In the genomic region with DNA sequence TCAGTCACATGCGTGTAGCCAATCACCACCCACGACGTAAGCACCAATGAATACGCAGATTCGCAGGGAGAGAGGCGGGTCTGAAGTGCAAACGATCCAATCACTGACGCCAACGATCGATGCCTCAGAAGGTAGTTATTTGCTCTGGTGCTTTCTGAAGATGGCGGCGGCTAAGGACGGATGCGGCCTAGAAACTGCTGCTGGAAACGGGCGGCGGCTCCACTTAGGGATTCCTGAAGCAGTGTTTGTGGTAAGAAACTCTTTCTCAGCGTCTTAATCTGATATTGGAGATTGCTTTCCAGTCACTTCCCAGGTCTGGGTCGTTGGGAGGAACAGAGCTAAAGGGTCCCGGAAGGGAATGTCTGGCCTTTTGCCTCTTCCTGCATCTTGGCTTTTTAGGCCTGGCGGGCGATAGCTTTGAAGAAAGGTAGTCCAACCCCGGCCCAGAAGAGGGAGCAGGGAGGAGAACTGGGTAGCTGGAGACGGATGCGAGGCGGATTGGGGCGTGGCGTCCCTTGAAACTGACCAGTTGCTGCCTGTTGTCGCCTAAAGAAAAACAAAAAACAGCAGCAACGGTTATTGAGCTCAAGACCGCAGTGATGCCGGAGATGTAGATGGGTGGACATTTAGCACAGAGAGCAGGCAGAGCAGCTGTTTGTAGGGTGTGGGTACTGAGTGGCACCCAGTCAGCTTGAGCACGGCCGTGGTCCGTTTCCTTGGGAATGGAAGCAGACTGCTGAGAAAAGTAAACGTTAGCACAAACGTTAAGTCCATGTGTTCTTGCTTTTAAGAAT, we compare ENCODE assay signal across 8 mouse cellular contexts. TPM values are rescaled to one million over a fixed set of nuclear protein-coding genes. Genes with fewer than 3 reads are reported as not detected.
DNase-seq lines count a peak whose midpoint lies in the region; ATAC-seq and TF ChIP-seq lines count a peak whose summit lies in the region.

A gene (plus strand): TSS at position 121 of the 794 bp plus-strand sequence.

- peaks cover 9% of the 10 kb centered on the region for H3K36me3 ChIP-seq in C2C12 (ENCODE audit: control insufficient read depth, insufficient read depth)
- H3K36me3 ChIP-seq in erythroblast, embryonic 14.5 days (ENCODE audit: control insufficient read depth), result peaks cover 10% of the 10 kb centered on the region
- H3K36me3 ChIP-seq in heart, embryonic 11.5 days (ENCODE audit: control insufficient read depth, insufficient read depth, low read length), result no peaks in the 10 kb centered on the region
- H3K36me3 ChIP-seq in kidney, embryonic 16.5 days (ENCODE audit: insufficient read depth, low read length), result no peaks in the 10 kb centered on the region
- H3K36me3 ChIP-seq in liver, adult 2 months (ENCODE audit: control insufficient read depth, insufficient read depth, low read length), result no peaks in the 10 kb centered on the region
- H3K36me3 ChIP-seq in myocyte (ENCODE audit: control insufficient read depth, insufficient read depth), result no peaks in the 10 kb centered on the region
- H3K36me3 ChIP-seq in splenic B cell, adult 2 months (ENCODE audit: control insufficient read depth, insufficient read depth, low read length, poor library complexity, severe bottlenecking), result no peaks in the 10 kb centered on the region

- H3ac ChIP-seq in C2C12 (ENCODE audit: control insufficient read depth, insufficient read length, low read depth), result peak within 1 kb of the TSS; percentile 77
- no peak within 1 kb of the TSS for H3ac ChIP-seq in myocyte (ENCODE audit: control insufficient read depth, insufficient read length)

- peaks cover 34% of the 10 kb centered on the region for H3K79me3 ChIP-seq in C2C12 (ENCODE audit: low read depth)

- peak; percentile 98 for DNase-seq in brain, embryonic 14.5 days (ENCODE audit: low read depth)
- DNase-seq in liver, adult 2 months (ENCODE audit: extremely low read depth, low read depth, low spot score), result peak; percentile 90
- DNase-seq in splenic B cell, adult 2 months (ENCODE audit: low read depth, low spot score), result peak; percentile 93

- H3K4me2 ChIP-seq in heart, embryonic 11.5 days, result peak within 1 kb of the TSS; percentile 50
- peak within 1 kb of the TSS; percentile 45 for H3K4me2 ChIP-seq in kidney, embryonic 16.5 days (replicated peaks; ENCODE audit: low read depth, low read length)
- peak within 1 kb of the TSS; percentile 59 for H3K4me2 ChIP-seq in myocyte (ENCODE audit: low read depth)

- WGBS in heart, embryonic 11.5 days (ENCODE audit: insufficient replicate concordance), result 13% methylated on average over 37 of the region's 37 CpGs
- 20% methylated on average over 37 of the region's 37 CpGs for WGBS in kidney, embryonic 16.5 days
- WGBS in liver, adult 2 months, result under 1% methylated on average over 37 of the region's 37 CpGs

- peak; percentile 97 for ATAC-seq in heart, embryonic 11.5 days (replicated peaks; ENCODE audit: insufficient number of reproducible peaks, low FRiP score, low TSS enrichment)
- peak; percentile 99 for ATAC-seq in kidney, embryonic 16.5 days (ENCODE audit: low FRiP score, low TSS enrichment)

- peak; percentile 48; the same call in 1 of the 2 replicates for TF ChIP-seq POLR2A in brain, embryonic 14.5 days (IDR thresholded peaks at IDR 0.05; ENCODE audit: borderline replicate concordance, extremely low read depth, insufficient read depth, insufficient read length, poor library complexity, severe bottlenecking)
- TF ChIP-seq POLR2A in liver, adult 2 months (IDR thresholded peaks at IDR 0.05; ENCODE audit: extremely low read depth, insufficient read depth, low read length), result 0 out of 2 replicates have a peak, but pooled peaks have one; percentile 23
- TF ChIP-seq POLR2A in myocyte (IDR thresholded peaks at IDR 0.05; ENCODE audit: insufficient read length, low read depth), result peak; percentile 62

- peak within 1 kb of the TSS; percentile 38 for H3K4me3 ChIP-seq in C2C12 (ENCODE audit: insufficient read depth, poor library complexity, severe bottlenecking)
- peak within 1 kb of the TSS; percentile 84 for H3K4me3 ChIP-seq in erythroblast, embryonic 14.5 days (replicated peaks)
- H3K4me3 ChIP-seq in heart, embryonic 11.5 days (ENCODE audit: low read depth, low read length), result peak within 1 kb of the TSS; percentile 60
- H3K4me3 ChIP-seq in kidney, embryonic 16.5 days (ENCODE audit: low read length), result peak within 1 kb of the TSS; percentile 67
- peak within 1 kb of the TSS; percentile 75 for H3K4me3 ChIP-seq in liver, adult 2 months (ENCODE audit: insufficient read depth, low read depth, low read length)
- H3K4me3 ChIP-seq in myocyte, result peak within 1 kb of the TSS; percentile 53

- peak within 1 kb of the TSS; percentile 87 for H3K27ac ChIP-seq in heart, embryonic 11.5 days (ENCODE audit: low read depth, low read length)
- peak within 1 kb of the TSS; percentile 91 for H3K27ac ChIP-seq in kidney, embryonic 16.5 days (ENCODE audit: low read length)
- H3K27ac ChIP-seq in liver, adult 2 months (replicated peaks; ENCODE audit: insufficient read depth, low read depth, low read length), result peak within 1 kb of the TSS; percentile 47

- TF ChIP-seq CTCF in C2C12 (IDR thresholded peaks at IDR 0.05; ENCODE audit: control insufficient read depth, insufficient read depth, insufficient read length), result no peak
- TF ChIP-seq CTCF in brain, embryonic 14.5 days (IDR thresholded peaks at IDR 0.05; ENCODE audit: borderline replicate concordance, extremely low read depth, insufficient read depth, insufficient read length), result no peak
- no peak for TF ChIP-seq CTCF in liver, adult 2 months (IDR thresholded peaks at IDR 0.05; ENCODE audit: low read depth, low read length)

- H3K27me3 ChIP-seq in C2C12 (ENCODE audit: control insufficient read depth, insufficient read depth, insufficient read length), result no peaks in the 10 kb centered on the region
- peaks cover 12% of the 10 kb centered on the region for H3K27me3 ChIP-seq in erythroblast, embryonic 14.5 days (ENCODE audit: control insufficient read depth)
- H3K27me3 ChIP-seq in heart, embryonic 11.5 days (ENCODE audit: control insufficient read depth, insufficient read depth, low read length), result no peaks in the 10 kb centered on the region
- no peaks in the 10 kb centered on the region for H3K27me3 ChIP-seq in kidney, embryonic 16.5 days (ENCODE audit: insufficient read depth, low read length)
- H3K27me3 ChIP-seq in liver, adult 2 months (ENCODE audit: control insufficient read depth, insufficient read depth, low read length), result no peaks in the 10 kb centered on the region
- no peaks in the 10 kb centered on the region for H3K27me3 ChIP-seq in myocyte (ENCODE audit: control insufficient read depth, insufficient read depth, insufficient read length)
- no peaks in the 10 kb centered on the region for H3K27me3 ChIP-seq in splenic B cell, adult 2 months (ENCODE audit: control insufficient read depth, insufficient read depth, low read length, poor library complexity, severe bottlenecking)

- peaks cover 48% of the 10 kb centered on the region for H3K79me2 ChIP-seq in C2C12 (ENCODE audit: control insufficient read depth, insufficient read depth)
- no peaks in the 10 kb centered on the region for H3K79me2 ChIP-seq in liver, adult 2 months (ENCODE audit: control insufficient read depth, insufficient read depth, low read length)
- peaks cover 44% of the 10 kb centered on the region for H3K79me2 ChIP-seq in myocyte (ENCODE audit: control insufficient read depth, insufficient read depth)

- peak within 1 kb of the TSS; percentile 77 for H3K9ac ChIP-seq in heart, embryonic 11.5 days (ENCODE audit: low read depth, low read length)
- H3K9ac ChIP-seq in kidney, embryonic 16.5 days (replicated peaks; ENCODE audit: low read length), result peak within 1 kb of the TSS; percentile 72
- peak within 1 kb of the TSS; percentile 19 for H3K9ac ChIP-seq in liver, adult 2 months (ENCODE audit: low read depth, low read length)

- no peaks in the 10 kb centered on the region for H3K9me3 ChIP-seq in erythroblast, embryonic 14.5 days (ENCODE audit: control insufficient read depth, low read length)
- H3K9me3 ChIP-seq in heart, embryonic 11.5 days (replicated peaks; ENCODE audit: control insufficient read depth, low read length), result no peaks in the 10 kb centered on the region
- H3K9me3 ChIP-seq in kidney, embryonic 16.5 days (ENCODE audit: low read length), result no peaks in the 10 kb centered on the region

- H3K4me1 ChIP-seq in erythroblast, embryonic 14.5 days (ENCODE audit: control insufficient read depth), result peaks cover 7% of the 10 kb centered on the region
- no peaks in the 10 kb centered on the region for H3K4me1 ChIP-seq in heart, embryonic 11.5 days (ENCODE audit: control insufficient read depth, insufficient read depth, low read length)
- 0 out of 2 replicates have a peak, but pooled peaks cover 3% of the 10 kb centered on the region for H3K4me1 ChIP-seq in kidney, embryonic 16.5 days (ENCODE audit: insufficient read depth, low read length)
- no peaks in the 10 kb centered on the region for H3K4me1 ChIP-seq in liver, adult 2 months (ENCODE audit: control insufficient read depth, insufficient read depth, low read length)

TF ChIP-seq in C2C12, 6 proteins besides CTCF, POLR2A, EP300 and RAD21:
- TF ChIP-seq USF1 (IDR thresholded peaks at IDR 0.05; ENCODE audit: low read depth) (no peak), MAX (IDR thresholded peaks at IDR 0.05) (no peak), FOSL1 (IDR thresholded peaks at IDR 0.05; ENCODE audit: insufficient read depth, low read length, poor library complexity, severe bottlenecking) (no peak), MYOG (IDR thresholded peaks at IDR 0.05; ENCODE audit: control insufficient read depth, extremely low read depth, insufficient read length) (no peak), MYOD1 (IDR thresholded peaks at IDR 0.05; ENCODE audit: control insufficient read depth, insufficient read length, low read depth) (no peak), CEBPB (IDR thresholded peaks at IDR 0.05; ENCODE audit: low read depth) (no peak)

TF ChIP-seq in myocyte, 11 proteins besides CTCF, POLR2A, EP300 and RAD21:
- peak in 1 of 3 experiments; percentile 70 for TF ChIP-seq MYOG (IDR thresholded peaks at IDR 0.05; ENCODE audit: control insufficient read depth in 1 of 3, insufficient read depth in 1 of 3, insufficient read length in 2 of 3, low read depth in 2 of 3)
- TF ChIP-seq POLR2AphosphoS2 (IDR thresholded peaks at IDR 0.05; ENCODE audit: insufficient read length, low read depth), result peak; percentile 59
- TF ChIP-seq MYOD1 (IDR thresholded peaks at IDR 0.05; ENCODE audit: control insufficient read depth in 1 of 3, insufficient read length in 2 of 3, low read depth in 2 of 3), result peak in 2 of 3 experiments; percentile 40 to 66
- no peak for TF ChIP-seq TCF3 (IDR thresholded peaks at IDR 0.05; ENCODE audit: insufficient read length, low read depth)
- TF ChIP-seq E2F4 (IDR thresholded peaks at IDR 0.05; ENCODE audit: insufficient read depth), result no peak

RNA-seq across cellular contexts. Expression of the gene that starts here (rescaled TPM):
- 27.0 TPM for polyA plus RNA-seq in C2C12 (2012; fragmentation: generic; extraction: Trizol)
- 92.5 and 97.0 TPM in 2 replicates for polyA plus RNA-seq in brain, embryonic 14.5 days (2012; rRNA removed)
- 0.51 and 0.55 TPM in 2 replicates for polyA plus RNA-seq in erythroblast, embryonic 14.5 days (2012)
- polyA plus RNA-seq in heart, embryonic 11.5 days (2014; fragmentation: Nextera tagmentation; extraction: Ambion mirVana), result 179 and 180 TPM in 2 replicates
- polyA plus RNA-seq in kidney, embryonic 16.5 days (2015; fragmentation: Nextera tagmentation; extraction: Ambion mirVana), result 160 and 166 TPM in 2 replicates
- total RNA-seq in liver, adult 2 months (2014; rRNA removed), result 15.2 and 18.4 TPM in 2 replicates
- 1.2 TPM in 2 replicates for polyA plus RNA-seq in liver, adult 2 months (2012; rRNA removed)
- polyA plus RNA-seq in myocyte (2012; fragmentation: generic; extraction: Trizol), result 26.1 TPM

Comparison
In these comparisons a context has a peak if more than half of its experiments do, and no peak if none do; other contexts are left out.
1. Peak in every context shown above with its lines: DNase-seq, ATAC-seq, H3K4me3 ChIP-seq and H3K27ac ChIP-seq.
2. RNA of the gene that starts here (polyA plus RNA-seq): 179 to 180 TPM in heart, embryonic 11.5 days, 160 to 166 TPM in kidney, embryonic 16.5 days, 92.5 to 97.0 TPM in brain, embryonic 14.5 days, 27.0 TPM in C2C12 (single experiment) and 26.1 TPM in myocyte (single experiment); 1.2 TPM in liver, adult 2 months and 0.51 to 0.55 TPM in erythroblast, embryonic 14.5 days; every median in the first group is over 10 times any median in the second.
3. H3K9ac ChIP-seq: peak in every context shown above with its lines; median percentile 77 in heart, embryonic 11.5 days; 72 in kidney, embryonic 16.5 days; 19 in liver, adult 2 months.